Mouse (Mus musculus) liver, adult 2 months (tissue): ENCODE data around the gene Phf13. TPM values are rescaled to one million over a fixed set of nuclear protein-coding genes. Genes with fewer than 3 reads are reported as not detected.

Source experiments
- DNase-seq: peaks from one replicate; pipeline ENCODE4 v3.0.0-alpha.2; 2011; ENCODE audit warnings: low read depth, low spot score; ENCODE audit errors: extremely low read depth
- H3K27ac ChIP-seq: fragments of 200-500 bp; replicated peaks from 2 replicates; pipeline ENCODE4 v1.5.1; 2012; ENCODE audit warnings: low read depth, mild to moderate bottlenecking, control low read depth, inconsistent platforms, low read length; ENCODE audit not compliant: insufficient read depth
- H3K27me3 ChIP-seq: fragments of 200-500 bp; 2 replicates; pipeline ENCODE4 v1.6.1; 2012; ENCODE audit warnings: mild to moderate bottlenecking, moderate library complexity, low read length, inconsistent platforms; ENCODE audit not compliant: control insufficient read depth, insufficient read depth
- H3K36me3 ChIP-seq: fragments of 200-500 bp; 2 replicates; pipeline ENCODE4 v1.6.1; 2012; ENCODE audit warnings: low read length, inconsistent platforms; ENCODE audit not compliant: control insufficient read depth, insufficient read depth
- H3K4me1 ChIP-seq: fragments of 200-500 bp; 2 replicates; pipeline ENCODE4 v1.6.1; 2011; ENCODE audit warnings: low read length; ENCODE audit not compliant: control insufficient read depth, insufficient read depth
- H3K4me3 ChIP-seq: fragments of 200-500 bp; 2 replicates; pipeline ENCODE4 v1.5.1; 2011; ENCODE audit warnings: low read depth, mild to moderate bottlenecking, control low read depth, low read length, moderate library complexity; ENCODE audit not compliant: insufficient read depth
- H3K79me2 ChIP-seq: fragments of 200-500 bp; 2 replicates; pipeline ENCODE4 v1.6.1; 2012; ENCODE audit warnings: inconsistent platforms, mild to moderate bottlenecking, low read length, moderate library complexity; ENCODE audit not compliant: control insufficient read depth, insufficient read depth
- H3K9ac ChIP-seq: fragments of 200-500 bp; 2 replicates; pipeline ENCODE4 v1.6.1; 2012; ENCODE audit warnings: low read depth, mild to moderate bottlenecking, control low read depth, inconsistent platforms, low read length
- CTCF ChIP-seq: fragments of 200-500 bp; IDR thresholded peaks from 2 replicates; pipeline ENCODE4 v1.5.1; 2011; ENCODE audit warnings: low read depth, low read length, control low read depth
- POLR2A ChIP-seq: fragments of 200-500 bp; IDR thresholded peaks from 2 replicates; pipeline ENCODE4 v1.6.1; 2011; ENCODE audit warnings: low read length, control low read depth; ENCODE audit not compliant: insufficient read depth; ENCODE audit errors: extremely low read depth
- WGBS: fragments of 180-500 bp; shearing (Covaris S2); methylation state at CpG from one replicate; pipeline ENCODE4 v1.1.7; 2018; 5-methylcytosine and 5-hydroxymethylcytosine counted together
- polyA plus RNA-seq: library from polyadenylated mRNA; depleted of rRNA; stranded (reverse); fragments of >200 nt; gene quantifications from 2 replicates; pipeline ENCODE4 v1.2.3, GENCODE M21; 2012
- total RNA-seq: library from RNA; depleted of rRNA; stranded (reverse); fragments of >200 nt; gene quantifications from 2 replicates; pipeline ENCODE4 v1.2.3, GENCODE M21; 2014

The Phf13 gene
- total and polyA plus RNA-seq, 2 experiments: 1.3 to 2.7 TPM

DNA sequence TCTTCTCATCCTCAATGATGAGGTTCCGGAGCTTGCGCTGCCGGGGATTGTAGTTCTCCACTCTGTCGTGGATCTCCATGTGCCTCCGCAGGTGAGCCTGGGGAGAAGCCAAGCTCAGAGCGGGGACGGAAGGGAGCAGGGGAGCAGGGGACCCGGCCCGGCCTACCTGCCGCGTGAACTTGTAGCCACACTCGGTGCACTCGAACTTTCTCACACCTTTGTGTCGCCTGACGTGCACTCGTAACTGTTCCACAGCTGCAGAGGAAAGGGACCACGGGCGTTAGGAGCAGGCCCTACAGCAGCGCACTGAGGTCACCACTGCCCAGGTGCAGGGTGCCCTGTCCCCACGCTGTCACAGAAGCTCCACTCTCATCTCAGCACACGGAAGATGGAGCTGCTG, 24.0 kb upstream of the Phf13 start:
- no peak overlapping the region for H3K27ac ChIP-seq
- H3K4me3 ChIP-seq: no peak overlapping the region
- 95% methylated on average over 21 of the region's 21 CpGs for WGBS
- DNase-seq: no peak
- H3K4me1 ChIP-seq: peaks cover 2% of the 10 kb centered on the region; the same call in 1 of the 2 replicates
- TF ChIP-seq POLR2A (no peak), CTCF (no peak)
- H3K27me3 ChIP-seq: no peaks in the 10 kb centered on the region
- peaks cover 2% of the 10 kb centered on the region; the same call in 1 of the 2 replicates for H3K36me3 ChIP-seq
- peaks cover 5% of the 10 kb centered on the region; the same call in 1 of the 2 replicates for H3K79me2 ChIP-seq
- H3K9ac ChIP-seq: no peak overlapping the region

GRCm38 (mm10) chr4:152019073-152019472, 23.0 kb upstream of the Phf13 start:
- no peaks in the 10 kb centered on the region for H3K79me2 ChIP-seq
- H3K4me3 ChIP-seq: no peak overlapping the region
- H3K27ac ChIP-seq: no peak overlapping the region
- H3K27me3 ChIP-seq: no peaks in the 10 kb centered on the region
- 87% methylated on average over 6 of the region's 6 CpGs for WGBS
- TF ChIP-seq POLR2A: no peak
- TF ChIP-seq CTCF: no peak
- no peak for DNase-seq
- H3K4me1 ChIP-seq: 0 out of 2 replicates have a peak, but pooled peaks cover 2% of the 10 kb centered on the region
- no peak overlapping the region for H3K9ac ChIP-seq
- peaks cover 7% of the 10 kb centered on the region; the same call in 1 of the 2 replicates for H3K36me3 ChIP-seq

- Histone ChIP-seq H3K79me2 (peaks cover 16% of the 10 kb centered on the region), H3K27me3 (no peaks in the 10 kb centered on the region), H3K36me3 (peaks cover 8% of the 10 kb centered on the region; the same call in 1 of the 2 replicates), H3K9ac (peak overlapping the region; percentile 43), H3K4me1 (peaks cover 17% of the 10 kb centered on the region), H3K4me3 (peak overlapping the region; percentile 21; the same call in 1 of the 2 replicates), H3K27ac (peak overlapping the region; percentile 92)
- DNase-seq: peak; percentile 93
- TF ChIP-seq CTCF (no peak), POLR2A (no peak)
- 24% methylated on average over 12 of the region's 12 CpGs for WGBS
Measured at GRCm38 (mm10) chr4:152013036-152013813, 17.2 kb upstream of the Phf13 start.

GRCm38 (mm10) chr4:152012109-152012508, 16.1 kb upstream of the Phf13 start:
- DNase-seq: no peak
- Histone ChIP-seq H3K27me3 (no peaks in the 10 kb centered on the region), H3K79me2 (peaks cover 16% of the 10 kb centered on the region), H3K9ac (peak overlapping the region; percentile 12), H3K4me3 (no peak overlapping the region), H3K27ac (peak overlapping the region; percentile 92), H3K4me1 (peaks cover 24% of the 10 kb centered on the region), H3K36me3 (peaks cover 8% of the 10 kb centered on the region; the same call in 1 of the 2 replicates)
- TF ChIP-seq CTCF (no peak), POLR2A (no peak)
- WGBS: 91% methylated on average over 16 of the region's 16 CpGs

DNA sequence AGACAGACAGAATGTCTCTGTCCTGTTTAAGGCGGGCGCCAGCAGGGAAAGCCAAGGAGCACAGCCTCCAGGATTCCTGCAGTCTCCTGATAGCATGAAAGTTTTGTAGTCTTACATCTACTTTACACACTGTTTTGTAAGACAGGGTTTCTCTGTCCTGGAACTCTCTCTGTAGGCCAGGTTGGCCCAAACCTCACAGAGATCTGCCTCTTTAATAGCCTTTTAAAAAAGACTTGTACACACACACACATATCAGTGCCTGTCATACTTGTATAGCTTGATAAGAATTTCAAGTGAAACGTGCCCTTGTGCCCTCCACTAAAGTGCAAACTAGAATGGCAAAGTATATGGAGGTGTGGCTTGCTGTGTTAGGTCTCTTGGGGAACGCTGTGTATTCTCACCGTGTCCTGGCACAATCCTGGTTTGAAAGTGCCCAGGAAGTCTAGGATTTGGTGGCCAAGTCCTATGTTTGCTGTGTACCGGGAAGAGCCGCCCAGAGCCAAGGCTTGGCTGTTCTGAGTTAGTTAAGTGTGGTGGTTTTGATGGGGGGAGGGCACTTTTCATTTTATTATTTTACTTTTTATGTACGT, 15.2 kb upstream of the Phf13 start:
- peaks cover 16% of the 10 kb centered on the region for H3K79me2 ChIP-seq
- H3K27ac ChIP-seq: peak overlapping the region; percentile 92
- WGBS: 38% methylated on average over 8 of the region's 8 CpGs
- DNase-seq: peak; percentile 95
- peaks cover 8% of the 10 kb centered on the region; the same call in 1 of the 2 replicates for H3K36me3 ChIP-seq
- H3K4me3 ChIP-seq: peak overlapping the region; percentile 61
- H3K27me3 ChIP-seq: no peaks in the 10 kb centered on the region
- TF ChIP-seq CTCF (no peak), POLR2A (no peak)
- peak overlapping the region; percentile 76 for H3K9ac ChIP-seq
- H3K4me1 ChIP-seq: peaks cover 24% of the 10 kb centered on the region

DNA sequence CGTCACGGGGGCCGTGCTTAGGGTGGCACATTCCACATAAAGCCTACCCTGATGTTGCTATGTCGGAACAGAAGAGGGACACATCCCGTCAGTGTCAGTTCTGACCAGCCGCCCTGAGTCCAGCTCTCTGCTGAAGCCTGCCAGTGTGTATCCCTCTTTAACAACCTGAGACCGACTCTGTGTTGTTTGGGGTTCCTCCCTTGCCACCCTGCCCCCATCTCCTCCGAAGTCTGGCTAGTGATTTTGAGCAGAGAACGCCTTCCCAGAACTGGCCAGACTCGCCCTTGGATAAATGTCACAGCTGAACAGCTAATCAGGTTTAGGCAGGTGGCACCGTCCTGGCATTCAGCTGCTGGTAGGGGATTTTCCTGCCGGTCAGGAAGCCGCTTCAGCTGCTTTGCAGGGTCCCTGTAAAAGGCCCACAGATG, 14.7 kb upstream of the Phf13 start:
- WGBS: 7% methylated on average over 13 of the region's 13 CpGs
- Histone ChIP-seq H3K36me3 (peaks cover 7% of the 10 kb centered on the region; the same call in 1 of the 2 replicates), H3K9ac (peak overlapping the region; percentile 76), H3K79me2 (peaks cover 16% of the 10 kb centered on the region), H3K27ac (peak overlapping the region; percentile 88), H3K4me3 (peak overlapping the region; percentile 61), H3K4me1 (peaks cover 24% of the 10 kb centered on the region), H3K27me3 (no peaks in the 10 kb centered on the region)
- DNase-seq: peak; percentile 45
- TF ChIP-seq CTCF: no peak
- TF ChIP-seq POLR2A: no peak
